Mouse (Mus musculus): ENCODE measurements around the gene Pkdcc.

GRCm38 (mm10) chr17:83272641-83273040, 57.5 kb downstream of the Pkdcc start:
- TF ChIP-seq EP300 (IDR thresholded peaks at IDR 0.05; ENCODE audit: low read depth) = no peak
- no peak for TF ChIP-seq CTCF (IDR thresholded peaks at IDR 0.05; ENCODE audit: low read depth)

Data from heart, postnatal 0 days (tissue).